Mouse (Mus musculus) mature B cell (primary cell): ENCODE measurements at regions not wholly inside any gene's neighbourhood (a gene's known extent, or its start where the extent isn't known, plus 50 kb on each side); places are given as distances from the start of the nearest gene placed in this dataset.

Experiments used
- in situ Hi-C: fragments of 300-500 bp; cut with MboI; formaldehyde crosslinking; loops from 2 replicates; pipeline ENCODE4 v1.14.3; 2019

DNA sequence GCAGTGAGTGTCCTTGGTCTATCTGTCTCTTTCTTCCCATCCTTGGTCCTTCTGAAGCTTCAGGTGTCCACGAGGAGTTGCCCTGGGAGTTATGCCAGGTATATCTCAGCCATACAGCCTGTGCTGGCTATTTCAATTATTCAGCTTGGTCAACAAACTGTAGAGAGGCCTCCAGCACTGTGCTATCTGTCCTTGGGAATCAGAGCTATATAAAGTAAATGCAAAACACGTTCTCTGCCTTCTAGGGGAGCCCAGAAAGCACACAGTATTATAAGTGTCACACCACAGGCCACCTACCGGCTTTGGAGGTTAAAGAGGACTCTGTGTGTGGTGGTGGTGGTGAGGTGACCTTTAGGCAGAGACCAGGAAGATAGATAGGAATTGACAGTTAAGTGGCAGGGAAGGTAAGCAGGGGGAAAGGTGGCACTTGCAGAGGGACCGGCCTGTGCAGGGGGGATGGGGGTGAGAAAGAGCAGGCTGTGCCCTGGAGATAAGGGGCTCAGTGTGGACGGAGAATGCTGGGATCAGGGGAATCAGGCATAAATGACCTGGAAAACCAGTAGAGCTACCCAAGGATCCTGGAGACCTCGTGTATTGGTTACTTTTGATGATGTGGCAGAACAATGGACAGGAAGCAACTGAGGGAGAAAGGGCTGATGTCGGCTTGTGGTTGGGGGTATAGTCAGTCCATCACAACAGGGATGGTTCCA lies 425.9 kb downstream of the Fut8 start:
- in situ Hi-C loops = no loop called here

DNA sequence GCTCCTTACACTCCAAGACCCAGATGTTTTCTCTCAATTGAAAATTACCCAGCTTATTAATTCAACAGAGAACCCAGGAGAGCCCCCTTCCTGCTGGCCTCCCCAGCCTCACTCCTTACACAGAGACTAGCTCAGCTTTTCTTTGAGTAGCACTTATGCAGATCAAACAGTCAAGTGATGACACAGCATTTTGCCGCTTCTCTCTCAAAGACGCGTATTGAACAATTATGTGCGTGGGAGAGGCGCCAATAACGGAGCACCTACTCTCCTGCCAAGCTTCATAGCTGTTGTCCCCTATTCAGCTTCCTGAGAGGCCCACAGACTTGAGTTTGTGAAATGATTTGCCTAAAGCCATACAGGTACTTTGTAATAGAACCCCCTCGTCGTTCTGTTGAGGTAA lies 428.5 kb downstream of the Fut8 start:
- in situ Hi-C loops = no loop called here

DNA sequence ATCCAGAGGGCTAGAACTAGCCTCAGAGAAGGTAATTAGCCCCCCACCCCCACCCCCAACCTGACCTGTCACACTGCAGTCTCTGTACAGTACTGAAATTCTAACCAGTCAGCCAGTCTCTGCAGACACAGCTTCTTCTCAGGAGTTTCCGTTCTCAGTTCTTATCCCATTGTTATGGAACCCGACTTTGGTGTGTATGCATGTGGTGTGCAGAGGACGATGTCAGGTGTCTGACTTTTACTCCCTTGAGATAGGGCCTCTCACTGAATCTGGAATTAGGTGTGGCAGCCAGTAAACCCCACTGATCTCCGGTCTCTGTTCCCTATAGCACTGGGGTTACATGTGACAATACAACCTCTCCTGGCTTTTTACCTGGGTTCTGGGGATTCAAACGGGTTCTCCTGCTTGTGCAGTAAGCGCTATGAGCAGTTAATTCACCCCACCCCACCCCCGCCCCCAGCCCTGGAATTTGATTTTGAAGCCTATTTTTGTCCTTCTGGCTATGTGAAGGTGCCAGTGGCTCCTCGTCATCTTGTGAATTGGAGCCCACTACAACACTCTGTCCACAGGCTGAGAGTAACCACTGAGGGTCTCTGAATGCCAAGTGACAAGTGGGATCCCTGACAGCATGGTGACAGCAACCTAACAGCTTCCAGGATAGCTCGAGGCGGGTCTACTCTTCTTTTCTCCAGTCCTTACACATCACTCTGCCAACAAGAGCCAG lies 429.4 kb downstream of the Fut8 start:
- in situ Hi-C loops = no loop called here

DNA sequence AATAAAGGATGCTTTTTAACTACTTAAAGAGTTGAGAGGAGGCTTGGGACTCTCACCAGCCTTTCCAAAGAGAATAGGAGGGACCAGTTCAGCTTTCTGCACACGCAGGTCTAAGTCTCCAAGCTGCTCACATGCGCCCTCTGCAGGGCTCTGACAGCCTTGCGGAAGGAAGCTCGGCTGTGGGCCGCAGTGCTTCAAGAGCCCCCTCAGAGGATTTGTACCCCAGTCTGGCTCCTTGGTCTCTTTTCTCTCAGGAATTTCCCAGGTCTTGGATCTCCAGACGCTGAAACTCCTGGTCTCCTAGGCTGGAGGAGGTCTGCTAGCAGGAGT lies 429.9 kb downstream of the Fut8 start:
- in situ Hi-C loops = no loop called here

DNA sequence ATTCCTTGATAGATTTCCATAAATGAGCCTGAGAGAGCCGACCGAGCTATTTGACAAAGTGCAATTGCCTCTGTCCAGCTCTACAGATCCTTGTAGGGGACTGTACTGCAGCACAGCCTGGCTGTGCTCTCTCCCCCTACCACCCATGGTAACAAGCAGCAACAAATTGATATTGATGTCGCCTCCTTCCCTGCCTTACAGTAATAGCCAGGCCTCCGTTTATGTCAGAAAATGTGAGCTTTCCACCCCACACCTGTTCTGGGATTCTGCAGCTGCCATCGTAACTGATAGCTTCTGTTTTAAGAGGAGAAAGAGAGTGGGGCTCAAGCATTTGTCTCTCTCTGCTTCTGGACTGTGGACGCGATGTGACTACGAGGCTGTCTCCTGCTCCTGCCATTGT lies 432.6 kb downstream of the Fut8 start:
- in situ Hi-C loops = loop anchor here (10.0 kb wide), 2 partner anchors 426 to 666 kb away; no protein-coding TSS in a partner anchor

DNA sequence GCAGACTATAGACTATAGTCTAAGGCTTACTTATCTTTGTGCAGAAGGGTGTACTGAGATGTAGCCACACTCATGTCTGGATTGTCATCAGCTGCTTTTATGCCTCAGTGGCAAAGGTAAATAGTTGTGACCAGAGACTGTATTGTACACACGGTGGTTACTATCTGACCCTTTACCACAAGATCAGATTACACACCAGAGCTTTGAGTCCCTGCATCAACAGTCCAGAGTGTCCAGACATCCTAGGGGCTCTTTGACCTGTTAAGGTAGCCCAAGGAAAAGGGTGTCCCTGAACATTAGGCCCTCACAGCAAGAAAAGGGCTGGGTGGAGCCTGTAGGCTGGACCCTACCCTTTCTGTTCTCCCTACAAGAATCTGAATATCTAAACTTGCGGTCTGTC lies 436.4 kb downstream of the Fut8 start:
- in situ Hi-C loops = loop anchor here (10.0 kb wide), 2 partner anchors 430 to 670 kb away; no protein-coding TSS in a partner anchor

DNA sequence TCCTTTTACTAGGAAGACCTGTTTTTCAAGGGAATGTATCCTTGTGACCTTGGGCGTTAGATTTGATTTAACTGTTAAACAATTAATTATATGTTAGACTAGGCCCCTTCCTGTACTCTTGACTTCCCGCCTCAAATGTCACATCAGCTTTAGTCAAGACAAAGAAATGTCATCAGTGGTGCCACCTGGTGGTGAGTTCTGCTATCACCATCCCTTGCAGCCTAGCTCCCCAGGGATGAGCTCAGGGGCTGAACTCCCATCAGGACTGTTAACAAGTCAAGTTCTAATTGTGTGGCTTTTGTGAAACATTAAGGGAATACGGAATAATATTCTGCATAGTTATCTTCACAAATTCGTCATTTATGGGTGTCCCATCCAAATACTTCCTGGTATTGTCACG lies 436.8 kb downstream of the Fut8 start:
- in situ Hi-C loops = loop anchor here (10.0 kb wide), 2 partner anchors 430 to 670 kb away; no protein-coding TSS in a partner anchor

DNA sequence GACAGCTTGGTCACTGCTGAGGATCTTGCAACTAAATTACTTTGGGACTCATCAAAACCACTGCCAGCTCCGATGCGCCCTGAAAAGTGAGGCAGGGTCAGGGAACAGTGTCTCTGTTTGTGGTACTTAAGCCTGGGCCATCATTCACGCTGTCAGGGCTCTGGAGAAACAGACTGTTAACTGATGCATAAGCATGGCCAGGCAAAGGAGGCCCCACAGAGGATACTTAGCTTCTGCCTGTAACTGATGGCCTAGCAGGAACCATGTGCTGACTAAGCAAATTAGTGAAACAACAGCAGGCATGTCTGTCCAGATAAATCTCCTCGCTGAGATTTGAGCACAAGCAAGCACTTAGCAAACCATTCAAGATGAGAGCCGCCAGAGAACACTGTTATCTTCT lies 440.1 kb downstream of the Fut8 start:
- in situ Hi-C loops = loop anchor here (10.0 kb wide), 2 partner anchors 433 to 673 kb away; no protein-coding TSS in a partner anchor

DNA sequence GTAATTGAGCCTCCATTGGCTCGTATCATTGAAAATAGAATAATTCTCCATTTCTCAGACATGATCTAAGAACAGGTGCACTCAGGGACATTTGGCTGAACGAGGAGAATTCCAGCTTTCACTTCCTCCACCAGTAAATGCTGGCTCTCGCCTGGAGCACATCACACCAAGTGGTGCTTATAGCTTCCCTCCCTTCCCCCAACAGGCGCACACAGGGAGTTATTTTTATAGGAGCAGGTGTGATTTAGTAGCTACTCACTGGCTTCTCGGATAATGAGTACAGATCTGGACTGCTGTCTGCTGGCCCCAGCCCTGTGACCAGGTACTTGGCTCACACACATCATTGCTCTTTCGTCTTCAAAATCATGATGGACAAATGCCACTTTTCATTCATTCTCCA lies 456.2 kb downstream of the Fut8 start:
- in situ Hi-C loops = no loop called here

DNA sequence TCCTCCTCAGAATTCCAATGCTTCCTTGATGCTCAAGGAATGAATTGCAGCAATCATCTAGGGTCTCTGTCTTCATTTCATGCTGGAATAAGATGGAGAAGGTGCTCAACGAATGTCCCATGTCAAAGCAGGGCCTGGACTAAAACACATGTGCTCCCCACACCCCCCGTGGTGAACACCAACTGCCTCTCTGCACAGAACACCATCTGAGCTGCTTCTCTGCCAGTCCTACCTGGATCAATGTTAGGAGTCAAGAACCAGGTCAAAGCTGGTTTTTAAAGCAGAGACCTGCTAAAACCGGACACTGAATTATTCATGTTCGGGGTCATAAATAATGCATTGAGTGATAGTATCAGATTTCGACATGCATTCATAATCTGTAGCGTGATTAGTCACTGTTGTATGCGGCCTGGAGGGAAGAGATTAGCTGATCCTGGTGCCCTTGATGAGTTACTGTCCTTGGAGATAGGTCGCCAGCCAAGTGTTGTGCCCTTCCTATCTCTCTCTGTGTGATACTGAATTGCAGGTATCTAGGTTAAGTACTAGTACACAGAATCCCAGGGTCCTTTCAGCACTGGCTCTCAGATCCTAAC lies 458.2 kb downstream of the Fut8 start:
- in situ Hi-C loops = no loop called here

DNA sequence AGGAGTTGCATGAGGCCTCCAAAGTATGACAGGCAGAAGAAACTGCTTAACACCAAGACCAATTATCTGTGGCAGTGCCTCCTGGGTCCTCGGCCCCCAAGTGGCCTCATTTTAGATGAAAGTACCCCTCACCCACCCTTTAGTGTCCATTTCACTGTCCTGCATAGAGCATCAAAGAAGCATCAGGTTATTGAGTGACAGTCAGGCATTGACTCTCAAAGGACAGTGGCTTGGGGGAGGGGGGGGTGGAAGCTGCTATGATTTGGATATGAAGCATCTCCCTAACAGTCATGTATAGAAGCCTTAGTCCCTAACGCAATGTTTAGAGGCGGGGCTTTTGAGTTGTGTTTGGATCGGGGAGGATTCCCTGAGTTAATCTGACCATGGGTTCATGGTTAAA lies 458.7 kb downstream of the Fut8 start:
- in situ Hi-C loops = no loop called here

DNA sequence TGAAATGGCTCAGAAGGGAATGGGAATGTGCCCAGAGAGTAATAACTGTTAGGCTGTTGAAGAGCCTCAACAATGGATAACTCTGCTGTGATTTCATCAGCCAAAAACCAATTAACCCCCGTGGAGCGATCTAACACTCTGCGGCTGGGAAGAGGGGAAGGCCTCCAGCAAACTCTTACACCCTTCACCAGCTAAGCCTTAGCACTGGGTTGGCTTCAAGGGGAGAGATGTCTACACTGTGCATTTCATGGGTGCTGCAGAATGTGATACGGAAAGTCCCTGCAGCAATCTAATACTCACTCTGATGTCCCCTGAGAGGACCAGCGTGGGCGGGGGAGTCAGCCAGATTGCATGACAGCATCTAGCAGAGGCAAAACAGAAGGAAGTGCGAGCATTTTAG lies 460.2 kb downstream of the Fut8 start:
- in situ Hi-C loops = no loop called here

DNA sequence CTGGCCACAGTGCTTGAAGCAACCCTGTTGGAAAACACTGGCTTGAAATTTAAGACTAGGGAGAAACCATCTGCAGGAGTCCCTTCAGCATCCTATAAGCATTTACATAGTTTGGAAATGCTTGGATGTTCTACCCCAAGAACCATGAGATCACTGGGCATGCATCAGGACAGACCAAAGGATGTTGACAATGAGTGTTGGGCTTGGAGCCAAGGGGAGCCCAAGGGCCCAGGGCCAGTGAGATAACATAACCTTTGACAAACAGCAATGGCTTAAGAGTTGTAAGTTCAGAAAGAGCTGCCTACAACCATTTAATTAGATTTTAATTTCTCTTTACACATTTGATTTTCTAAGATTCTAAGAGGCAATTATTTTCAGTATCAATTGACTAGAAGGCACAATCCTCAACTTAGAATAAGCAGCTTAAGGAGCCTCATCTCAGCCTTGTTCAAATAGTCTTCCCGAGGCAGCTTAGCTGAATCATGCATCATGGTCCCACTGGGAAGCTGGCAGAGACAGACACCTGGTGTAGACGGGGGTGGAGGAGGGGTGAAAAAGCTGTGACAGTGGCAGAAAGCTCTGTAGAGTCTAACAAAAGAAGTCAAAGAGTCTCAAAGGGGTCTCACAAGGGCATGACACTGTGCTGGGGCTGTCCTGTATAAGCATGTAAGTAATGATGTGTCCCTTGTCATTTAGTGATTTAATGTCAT lies 462.1 kb downstream of the Fut8 start:
- in situ Hi-C loops = no loop called here

DNA sequence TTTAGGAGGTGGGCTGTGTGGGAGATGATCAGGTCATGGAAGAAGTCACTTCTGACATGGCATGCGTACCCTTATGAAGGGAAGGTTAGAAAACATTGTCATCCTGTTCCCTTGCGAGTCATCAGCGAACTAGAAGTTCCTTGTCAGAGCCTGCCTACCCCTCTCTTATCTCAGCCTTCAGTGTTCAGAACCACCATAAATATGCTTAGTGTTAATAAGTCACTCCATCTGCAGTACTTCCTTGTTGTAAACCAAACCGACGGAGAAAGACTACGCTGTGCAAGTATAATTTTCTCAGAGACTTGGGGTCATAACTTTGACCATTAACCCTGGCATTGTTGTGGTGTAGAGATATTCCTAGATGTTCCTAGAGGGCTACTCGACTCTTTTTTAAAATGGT lies 477.6 kb downstream of the Fut8 start:
- in situ Hi-C loops = no loop called here

DNA sequence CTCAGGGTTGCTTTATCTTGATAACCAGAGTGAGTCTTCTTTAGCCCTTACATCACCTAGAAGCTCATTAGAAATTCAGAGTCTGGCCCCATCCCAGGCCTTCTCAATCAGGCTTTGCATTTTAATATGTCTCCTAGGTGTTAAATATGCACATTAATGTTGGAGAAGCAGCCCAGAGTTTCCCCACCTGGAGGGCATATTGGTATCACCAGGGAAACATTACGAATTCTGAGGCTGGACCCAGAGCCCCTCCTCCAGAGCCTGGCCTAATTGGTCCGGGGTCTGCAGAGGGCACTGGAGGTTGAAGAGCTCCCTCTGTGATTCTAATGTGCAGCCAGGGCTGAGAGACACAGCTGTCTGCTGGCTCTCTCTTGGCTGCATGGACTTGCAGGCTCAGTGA lies 478.1 kb downstream of the Fut8 start:
- in situ Hi-C loops = no loop called here

DNA sequence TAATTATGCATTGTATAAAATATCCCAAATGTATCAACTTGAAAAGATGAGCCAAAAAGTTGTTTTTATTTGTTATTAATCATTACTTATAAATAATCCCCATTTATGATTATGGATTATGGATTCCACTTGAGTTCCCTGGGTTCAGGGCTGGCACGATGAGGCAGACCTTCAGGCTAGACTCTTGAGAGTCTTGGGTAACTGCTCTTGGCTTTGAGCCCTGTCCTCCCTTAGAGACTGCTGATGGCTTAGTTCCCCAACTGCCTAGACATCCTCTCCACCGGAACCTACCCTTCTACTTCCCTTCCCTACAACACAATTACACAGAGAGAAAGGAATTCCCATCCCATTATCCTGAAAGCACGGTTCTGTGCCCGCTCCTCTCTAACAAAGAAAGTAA lies 466.3 kb upstream of the Gm6657 start:
- in situ Hi-C loops = no loop called here

DNA sequence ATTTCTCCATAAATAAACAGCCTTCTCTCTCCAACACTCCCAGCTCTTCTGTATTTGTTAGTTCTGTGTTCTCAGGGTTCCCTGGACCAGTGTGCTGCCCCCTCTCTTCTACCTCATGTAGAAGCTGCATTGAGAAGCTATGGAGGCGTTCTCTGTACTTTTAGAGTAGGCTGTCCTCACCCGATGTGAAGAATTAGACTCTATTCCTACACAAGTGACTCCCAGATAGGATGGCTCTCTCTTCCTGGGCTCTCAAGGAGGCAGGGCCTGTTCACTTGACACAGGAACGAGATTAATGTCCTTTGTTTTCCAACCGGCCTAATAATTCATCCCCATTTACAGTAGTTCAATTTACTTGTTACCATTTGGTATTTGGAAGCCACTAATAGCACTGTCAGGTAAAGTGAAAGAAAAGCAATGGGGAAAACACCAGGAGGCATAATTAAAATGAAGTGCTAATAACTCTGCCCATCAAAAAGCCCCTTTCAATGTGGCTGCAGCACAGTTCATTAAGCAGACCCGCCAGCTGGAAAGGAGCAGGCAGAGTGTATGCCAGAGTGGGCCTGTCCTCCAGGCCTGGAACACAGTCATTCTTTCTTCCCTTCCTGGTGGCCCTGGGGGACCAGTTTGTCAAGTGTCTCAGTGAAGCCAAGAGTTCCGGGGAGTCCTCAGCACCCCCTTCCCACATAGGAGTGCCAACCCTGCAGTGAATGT lies 454.8 kb upstream of the Gm6657 start:
- in situ Hi-C loops = no loop called here

DNA sequence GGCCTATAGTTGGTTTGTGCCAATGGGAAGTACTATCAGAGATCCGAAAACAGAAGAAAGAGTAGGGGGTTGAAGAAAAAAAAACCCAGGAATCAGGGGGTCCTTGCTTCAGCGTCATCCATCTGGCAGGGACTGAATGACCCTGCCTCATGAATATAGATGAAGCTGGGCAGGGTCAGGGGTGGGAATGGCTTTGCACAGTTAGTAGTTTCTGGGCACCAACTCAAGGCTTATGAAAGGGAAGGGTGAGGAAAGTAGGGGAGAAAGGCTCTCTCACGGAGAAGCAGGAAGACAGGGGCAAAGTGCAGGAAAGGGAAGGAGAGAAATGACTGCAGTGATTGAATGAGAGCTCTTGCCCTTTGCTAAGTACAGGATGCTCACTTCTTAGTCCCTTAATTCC lies 451.3 kb upstream of the Gm6657 start:
- in situ Hi-C loops = no loop called here

DNA sequence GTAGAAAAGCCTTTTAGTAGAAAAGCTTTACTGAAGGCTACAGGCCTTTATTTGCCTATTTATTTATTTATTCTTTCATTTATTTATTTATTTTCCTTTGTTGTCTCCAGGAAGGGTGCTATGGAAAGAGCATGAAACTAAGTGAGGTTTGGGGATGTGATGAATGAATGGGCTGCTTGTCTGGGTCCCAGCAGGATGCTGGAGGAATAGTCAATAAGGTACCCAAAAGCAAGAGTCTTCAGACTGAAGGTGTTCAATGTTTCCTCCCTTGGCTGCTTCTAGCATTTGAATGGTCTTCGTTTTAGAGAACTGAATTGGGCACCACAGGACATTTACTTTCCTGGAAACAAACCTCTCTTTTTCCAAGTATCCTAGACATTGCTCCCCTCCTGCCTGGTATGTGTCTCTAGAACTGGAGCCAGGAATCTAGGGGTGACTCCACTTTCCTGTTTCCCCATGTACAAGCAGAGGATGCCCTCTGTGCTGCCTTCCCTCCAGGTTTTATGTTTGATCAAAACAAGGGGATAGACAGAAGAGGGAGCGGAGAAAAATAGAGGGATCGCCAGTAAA lies 444.5 kb upstream of the Gm6657 start:
- in situ Hi-C loops = no loop called here

DNA sequence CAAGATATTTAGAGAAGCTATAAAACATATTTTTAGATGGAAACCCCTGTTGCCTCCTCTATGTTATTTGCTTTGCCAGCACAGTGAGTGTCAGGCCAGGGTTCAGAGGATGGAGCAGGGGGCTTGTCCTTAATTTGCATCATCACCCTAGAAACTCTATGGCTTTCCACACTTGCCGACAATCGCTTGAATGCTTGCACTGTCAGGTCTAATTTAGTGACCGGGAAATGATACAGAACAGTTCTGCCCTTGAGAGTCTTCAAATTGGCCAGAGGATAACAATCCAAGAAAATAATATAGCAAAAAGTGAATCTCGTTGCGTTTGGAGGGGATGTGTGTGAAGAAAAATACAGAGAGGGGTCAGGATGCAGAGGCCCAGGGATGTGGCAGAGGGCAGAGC lies 441.9 kb upstream of the Gm6657 start:
- in situ Hi-C loops = no loop called here

DNA sequence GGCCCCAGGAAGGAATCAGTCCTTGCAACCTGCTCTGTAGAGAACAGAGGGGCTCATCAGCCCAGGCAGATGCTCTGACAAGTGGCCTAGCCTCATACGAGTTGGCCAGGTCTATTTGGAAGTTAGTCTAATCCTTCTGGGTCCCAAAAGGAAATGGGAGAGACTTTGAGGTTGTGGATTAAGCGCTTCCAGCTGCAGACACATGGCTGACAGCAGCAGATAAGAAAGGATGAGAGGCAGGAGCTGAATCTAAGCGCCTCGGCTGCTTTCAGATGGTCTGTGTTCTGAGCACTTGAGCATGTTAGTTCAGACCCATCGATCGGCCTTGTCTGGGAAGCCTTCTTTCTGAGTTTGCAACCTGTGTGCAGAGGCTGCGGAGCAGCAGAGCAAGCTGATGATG lies 438.0 kb upstream of the Gm6657 start:
- in situ Hi-C loops = no loop called here

DNA sequence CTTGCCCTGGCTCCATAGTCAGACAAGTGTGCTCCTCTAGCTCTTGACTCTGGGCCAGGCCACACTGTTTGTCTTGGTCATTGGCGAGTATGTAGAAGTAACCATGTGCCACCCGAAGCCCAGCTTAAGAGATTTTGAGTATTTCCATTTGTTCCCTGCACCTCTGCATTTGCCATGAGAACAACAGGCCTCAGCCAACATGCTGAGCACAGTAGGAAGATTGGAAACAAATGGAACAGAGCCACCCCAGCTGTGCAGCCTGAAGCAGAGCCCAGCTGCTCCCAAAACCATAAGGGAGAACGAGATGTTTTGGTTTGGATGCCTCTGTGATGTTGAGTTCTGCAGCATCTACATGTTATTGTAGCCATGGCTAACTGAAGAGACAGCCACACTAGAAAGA lies 433.1 kb upstream of the Gm6657 start:
- in situ Hi-C loops = no loop called here
